Mouse (Mus musculus) T-helper 17 cell (primary cell): ENCODE measurements around the gene Cdr2.
"Not testable (repeated sequence)": the region's sequence is repeated elsewhere in the genome, so short reads cannot be mapped to it uniquely, and the experiment has no call there.

Experiments
- in situ Hi-C, 2 experiments: fragments of 300-600 bp; cut with MboI, MseI; formaldehyde crosslinking; loops; 1 replicate in 1 of 2; 2 replicates in 1 of 2; pipeline ENCODE4 v1.15.1; 2025; ENCODE audit warnings: high pct_unique_total_duplicates in 2 of 2

Gene Cdr2

GRCm38 (mm10) chr7:120982200-120982841, at the start of gene Cdr2, which contains the start of gene Mfsd13b:
Gene Cdr2, minus strand, starts transcription at chr7:120982312.
Gene Mfsd13b, plus strand, starts transcription at chr7:120982509.
- in situ Hi-C loops = no loop called here

- in situ Hi-C loops = not testable (repeated sequence)
Observed at GRCm38 (mm10) chr7:121029947-121030346, 47.8 kb upstream of the Cdr2 start.

- in situ Hi-C loops = no loop called here
Observed at GRCm38 (mm10) chr7:121026300-121026699, 44.2 kb upstream of the Cdr2 start.

GRCm38 (mm10) chr7:121025221-121026008, 43.3 kb upstream of the Cdr2 start:
- in situ Hi-C loops = no loop called here

- in situ Hi-C loops = no loop called here
Observed at GRCm38 (mm10) chr7:121020277-121020676, 38.2 kb upstream of the Cdr2 start.

GRCm38 (mm10) chr7:121018778-121019177, 36.7 kb upstream of the Cdr2 start:
- in situ Hi-C loops = loop anchor here (5.0 to 10.0 kb wide), 2 partner anchors 69 to 1774 kb away; no protein-coding TSS in a partner anchor

GRCm38 (mm10) chr7:121014486-121014885, 32.4 kb upstream of the Cdr2 start:
- in situ Hi-C loops = loop anchor here in 1 of 2 experiments (10.0 kb wide), 1 partner anchor 1770 kb away; no protein-coding TSS in a partner anchor

GRCm38 (mm10) chr7:121011794-121012689, 29.9 kb upstream of the Cdr2 start:
- in situ Hi-C loops = loop anchor here in 1 of 2 experiments (10.0 kb wide), 1 partner anchor 1767 kb away; no protein-coding TSS in a partner anchor

- in situ Hi-C loops = no loop called here
Observed at GRCm38 (mm10) chr7:121003793-121004418, 21.8 kb upstream of the Cdr2 start.

- in situ Hi-C loops = no loop called here
Observed at GRCm38 (mm10) chr7:121002407-121002928, 20.4 kb upstream of the Cdr2 start.

- in situ Hi-C loops = no loop called here
Observed at GRCm38 (mm10) chr7:121001879-121002278, 19.8 kb upstream of the Cdr2 start.

GRCm38 (mm10) chr7:121000065-121000822, 18.1 kb upstream of the Cdr2 start:
- in situ Hi-C loops = no loop called here

GRCm38 (mm10) chr7:120999021-120999530, 17.0 kb upstream of the Cdr2 start:
- in situ Hi-C loops = no loop called here

GRCm38 (mm10) chr7:120991191-120991590, 9.1 kb upstream of the Cdr2 start:
- in situ Hi-C loops = no loop called here

- in situ Hi-C loops = no loop called here
Observed at GRCm38 (mm10) chr7:120982968-120983367, 856 bp upstream of the Cdr2 start.

GRCm38 (mm10) chr7:120980931-120981924, 884 bp downstream of the Cdr2 start:
- in situ Hi-C loops = no loop called here

- in situ Hi-C loops = no loop called here
Observed at GRCm38 (mm10) chr7:120980041-120980440, 2.1 kb downstream of the Cdr2 start.

- in situ Hi-C loops = no loop called here
Observed at GRCm38 (mm10) chr7:120977063-120977462, 5.0 kb downstream of the Cdr2 start.

- in situ Hi-C loops = no loop called here
Observed at GRCm38 (mm10) chr7:120974001-120974400, 8.1 kb downstream of the Cdr2 start.
